Mouse (Mus musculus) frontal cortex, postnatal 10 days (tissue): ENCODE data around the gene Dthd1.

Experiments
- DNase-seq, 2 experiments: peaks; one replicate each; pipeline ENCODE4 v3.0.0; 2022; ENCODE audit warnings: low spot score in 2 of 2, mixed read lengths in 1 of 2

The Dthd1 gene

GRCm38 (mm10) chr5:62813402-62814071, at the start of gene Dthd1:
Dthd1 (plus strand) TSS chr5:62813823.
- DNase-seq, result no peak

GRCm38 (mm10) chr5:62764161-62764560, 49.5 kb upstream of the Dthd1 start:
- no peak for DNase-seq

- DNase-seq, result no peak
Measured at GRCm38 (mm10) chr5:62765459-62765783, 48.2 kb upstream of the Dthd1 start.

- peak; percentile 19 to 48 for DNase-seq
Measured at GRCm38 (mm10) chr5:62765784-62766701, 47.6 kb upstream of the Dthd1 start, which contains the start of gene Arap2. Arap2 (minus strand) TSS chr5:62766159.

GRCm38 (mm10) chr5:62771775-62772599, 41.6 kb upstream of the Dthd1 start:
- no peak for DNase-seq

GRCm38 (mm10) chr5:62777804-62778203, 35.8 kb upstream of the Dthd1 start:
- no peak for DNase-seq

GRCm38 (mm10) chr5:62778682-62779081, 34.9 kb upstream of the Dthd1 start:
- no peak for DNase-seq

GRCm38 (mm10) chr5:62786809-62787208, 26.8 kb upstream of the Dthd1 start:
- DNase-seq, result no peak

GRCm38 (mm10) chr5:62790921-62791564, 22.6 kb upstream of the Dthd1 start:
- no peak for DNase-seq

- DNase-seq, result no peak
Measured at GRCm38 (mm10) chr5:62792776-62793175, 20.8 kb upstream of the Dthd1 start.

- no peak for DNase-seq
Measured at GRCm38 (mm10) chr5:62814072-62814414, 420 bp downstream of the Dthd1 start.

GRCm38 (mm10) chr5:62815741-62816140, 2.1 kb downstream of the Dthd1 start:
- DNase-seq, result no peak

GRCm38 (mm10) chr5:62819567-62819966, 5.9 kb downstream of the Dthd1 start:
- no peak for DNase-seq

- DNase-seq, result no peak
Measured at GRCm38 (mm10) chr5:62820363-62821271, 7.0 kb downstream of the Dthd1 start.

- DNase-seq, result no peak
Measured at GRCm38 (mm10) chr5:62842955-62843730, 29.5 kb downstream of the Dthd1 start.

- DNase-seq, result no peak
Measured at GRCm38 (mm10) chr5:62846571-62847131, 33.0 kb downstream of the Dthd1 start.

- no peak for DNase-seq
Measured at GRCm38 (mm10) chr5:62851337-62851736, 37.7 kb downstream of the Dthd1 start.

- no peak for DNase-seq
Measured at GRCm38 (mm10) chr5:62854361-62854844, 40.8 kb downstream of the Dthd1 start.

GRCm38 (mm10) chr5:62857502-62857901, 43.9 kb downstream of the Dthd1 start:
- DNase-seq, result no peak
